In genomic region chr11:75259996-75260561, GRCm38 (mm10) we compare ENCODE assay signal across 9 mouse cellular contexts.
DNase-seq lines count a peak whose midpoint lies in the region; ATAC-seq lines count a peak whose summit lies in the region.
"Had no signal": no experiment of that assay in that cellular context is flagged by ENCODE, and none has a peak within 500 bp of the region (broad histone marks: within the 10 kb centered on the region; RNA-seq: fewer than 3 reads in every experiment).

No protein-coding gene starts in this region.

- no peaks in the 10 kb centered on the region for H3K27me3 ChIP-seq in midbrain, embryonic 12.5 days
- H3K27me3 ChIP-seq in midbrain, embryonic 13.5 days = no peaks in the 10 kb centered on the region
- 0 out of 2 replicates have a peak, but pooled peaks cover 4% of the 10 kb centered on the region for H3K27me3 ChIP-seq in limb, embryonic 10.5 days (ENCODE audit: low read depth, poor library complexity, severe bottlenecking)
- H3K27me3 ChIP-seq in forebrain, embryonic 14.5 days (replicated peaks; ENCODE audit: control insufficient read depth, insufficient read depth, low read length) = no peaks in the 10 kb centered on the region
- H3K27me3 ChIP-seq: liver, embryonic 13.5 days had no signal

- H3K4me3 ChIP-seq in midbrain, embryonic 12.5 days = no peak overlapping the region
- no peak overlapping the region for H3K4me3 ChIP-seq in midbrain, embryonic 13.5 days (replicated peaks)
- no peak overlapping the region for H3K4me3 ChIP-seq in limb, embryonic 10.5 days
- H3K4me3 ChIP-seq in forebrain, embryonic 14.5 days (ENCODE audit: low read depth, low read length) = no peak overlapping the region
- H3K4me3 ChIP-seq: liver, embryonic 13.5 days had no signal

- DNase-seq in adrenal gland, adult (ENCODE audit: inconsistent age in 2 of 2, low spot score in 1 of 2) = peak; percentile 63 to 84
- DNase-seq in adrenal gland, postnatal 4 days (ENCODE audit: low spot score in 2 of 2) = no peak
- DNase-seq in gastrocnemius, postnatal 14 days = peak; percentile 77
- no peak for DNase-seq in limb, embryonic 10.5 days (ENCODE audit: low spot score)
- no peak for DNase-seq in spleen, postnatal 14 days (ENCODE audit: low spot score in 2 of 2)
- DNase-seq in forebrain, embryonic 14.5 days (ENCODE audit: low spot score) = no peak
- DNase-seq: liver, embryonic 13.5 days had no signal

- H3K4me2 ChIP-seq in midbrain, embryonic 12.5 days (replicated peaks) = no peak overlapping the region
- H3K4me2 ChIP-seq in midbrain, embryonic 13.5 days (replicated peaks) = no peak overlapping the region
- H3K4me2 ChIP-seq in forebrain, embryonic 14.5 days (ENCODE audit: low read length) = no peak overlapping the region
- H3K4me2 ChIP-seq: liver, embryonic 13.5 days had no signal

- peak overlapping the region; percentile 3 for H3K27ac ChIP-seq in midbrain, embryonic 12.5 days (replicated peaks)
- H3K27ac ChIP-seq in midbrain, embryonic 13.5 days = no peak overlapping the region; the same call in 1 of the 2 replicates
- peak overlapping the region; percentile 42 for H3K27ac ChIP-seq in limb, embryonic 10.5 days
- H3K27ac ChIP-seq in forebrain, embryonic 14.5 days (ENCODE audit: low read depth, low read length) = no peak overlapping the region
- H3K27ac ChIP-seq: liver, embryonic 13.5 days had no signal

- H3K9me3 ChIP-seq in midbrain, embryonic 12.5 days = no peaks in the 10 kb centered on the region
- no peaks in the 10 kb centered on the region for H3K9me3 ChIP-seq in midbrain, embryonic 13.5 days
- H3K9me3 ChIP-seq in limb, embryonic 10.5 days (replicated peaks) = no peaks in the 10 kb centered on the region
- no peaks in the 10 kb centered on the region for H3K9me3 ChIP-seq in forebrain, embryonic 14.5 days (replicated peaks; ENCODE audit: control insufficient read depth, low read length)
- H3K9me3 ChIP-seq: liver, embryonic 13.5 days had no signal

- no peak overlapping the region for H3K9ac ChIP-seq in midbrain, embryonic 12.5 days (replicated peaks)
- H3K9ac ChIP-seq in midbrain, embryonic 13.5 days (replicated peaks) = no peak overlapping the region
- H3K9ac ChIP-seq in forebrain, embryonic 14.5 days (ENCODE audit: low read length) = no peak overlapping the region
- H3K9ac ChIP-seq: liver, embryonic 13.5 days had no signal

- ATAC-seq in midbrain, embryonic 12.5 days (ENCODE audit: low FRiP score, low read depth) = no peak
- no peak for ATAC-seq in midbrain, embryonic 13.5 days
- ATAC-seq in forebrain, embryonic 14.5 days = no peak

- H3K36me3 ChIP-seq in midbrain, embryonic 12.5 days = no peaks in the 10 kb centered on the region
- H3K36me3 ChIP-seq in midbrain, embryonic 13.5 days = no peaks in the 10 kb centered on the region
- H3K36me3 ChIP-seq in limb, embryonic 10.5 days = no peaks in the 10 kb centered on the region
- H3K36me3 ChIP-seq in forebrain, embryonic 14.5 days (ENCODE audit: control insufficient read depth, insufficient read depth, low read length) = no peaks in the 10 kb centered on the region
- H3K36me3 ChIP-seq: liver, embryonic 13.5 days had no signal

- peaks cover 41% of the 10 kb centered on the region for H3K4me1 ChIP-seq in midbrain, embryonic 12.5 days
- peaks cover 54% of the 10 kb centered on the region for H3K4me1 ChIP-seq in midbrain, embryonic 13.5 days (replicated peaks)
- H3K4me1 ChIP-seq in limb, embryonic 10.5 days = peaks cover 65% of the 10 kb centered on the region
- H3K4me1 ChIP-seq in forebrain, embryonic 14.5 days (ENCODE audit: control insufficient read depth, insufficient read depth, low read length) = peaks cover 27% of the 10 kb centered on the region

- intact Hi-C loops in gastrocnemius, postnatal 14 days (cut with DNase I; ENCODE audit: low total_unique reads) = no loop called here

- 64% methylated on average over 10 of the region's 10 CpGs for WGBS in midbrain, embryonic 12.5 days
- whole genome bisulfite sequencing in midbrain, embryonic 13.5 days = 67% methylated on average over 10 of the region's 10 CpGs
- WGBS in limb, embryonic 10.5 days = 65% methylated on average over 10 of the region's 10 CpGs
- WGBS in forebrain, embryonic 14.5 days = 65% methylated on average over 10 of the region's 10 CpGs

Comparison
In these comparisons a context has a peak if more than half of its experiments do, and no peak if none do; other contexts are left out.
1. DNase-seq: peak in adrenal gland, adult (2 of 2) and gastrocnemius, postnatal 14 days (single experiment); none in adrenal gland, postnatal 4 days (0 of 2), limb, embryonic 10.5 days (single experiment), spleen, postnatal 14 days (0 of 2) and forebrain, embryonic 14.5 days (single experiment).
2. H3K27ac ChIP-seq: peak in midbrain, embryonic 12.5 days (single experiment) and limb, embryonic 10.5 days (single experiment); none in midbrain, embryonic 13.5 days (single experiment) and forebrain, embryonic 14.5 days (single experiment).